8 mouse cellular contexts compared by ENCODE assay signal in the genomic region with DNA sequence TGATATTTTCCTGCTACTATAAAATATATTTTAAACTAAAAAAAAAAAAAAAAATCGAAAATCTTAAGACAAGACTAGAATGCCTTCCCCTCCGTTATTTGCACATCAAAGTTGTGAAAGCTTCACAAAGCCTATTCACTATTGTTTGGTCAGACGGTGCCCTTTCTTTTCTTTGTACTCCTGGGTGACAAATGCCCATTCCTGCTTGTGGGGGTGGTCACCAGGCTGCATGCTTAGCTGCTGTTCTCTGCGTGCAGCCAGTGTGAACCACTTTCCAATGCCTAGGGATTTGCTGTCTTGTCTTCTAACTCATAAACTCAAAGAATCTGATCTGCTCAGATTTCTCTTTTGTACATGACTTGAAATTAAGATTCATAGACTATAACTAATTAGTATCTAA. TPM values are rescaled to one million over a fixed set of nuclear protein-coding genes. Genes with fewer than 3 reads are reported as not detected.
DNase-seq lines count a peak whose midpoint lies in the region; ATAC-seq and TF ChIP-seq lines count a peak whose summit lies in the region.

No protein-coding gene starts in this region.

- H3K36me3 ChIP-seq in forebrain, embryonic 15.5 days, result peaks cover 16% of the 10 kb centered on the region
- H3K36me3 ChIP-seq in midbrain, embryonic 15.5 days (replicated peaks), result peaks cover 5% of the 10 kb centered on the region

- no peaks in the 10 kb centered on the region for H3K27me3 ChIP-seq in forebrain, embryonic 15.5 days
- H3K27me3 ChIP-seq in midbrain, embryonic 15.5 days (replicated peaks), result no peaks in the 10 kb centered on the region

- H3K9me3 ChIP-seq in forebrain, embryonic 15.5 days, result no peaks in the 10 kb centered on the region
- H3K9me3 ChIP-seq in midbrain, embryonic 15.5 days, result no peaks in the 10 kb centered on the region

- H3K9ac ChIP-seq in forebrain, embryonic 15.5 days (replicated peaks), result peak overlapping the region; percentile 72
- peak overlapping the region; percentile 58 for H3K9ac ChIP-seq in midbrain, embryonic 15.5 days

- under 1% methylated on average over 4 of the region's 4 CpGs for WGBS in forebrain, embryonic 15.5 days
- 1% methylated on average over 4 of the region's 4 CpGs for WGBS in midbrain, embryonic 15.5 days

- TF ChIP-seq CTCF in cortical plate, adult 2 months (IDR thresholded peaks at IDR 0.05; ENCODE audit: extremely low read depth, insufficient read depth, low read length), result no peak

- no peak for ATAC-seq in forebrain, embryonic 15.5 days (replicated peaks)
- no peak for ATAC-seq in midbrain, embryonic 15.5 days (replicated peaks)

- DNase-seq in kidney, postnatal 4 days, result peak; percentile 8 to 23
- no peak for DNase-seq in kidney, postnatal 36 days
- DNase-seq in frontal cortex, postnatal 25 days (ENCODE audit: low spot score in 2 of 2), result no peak
- DNase-seq in T-cell, adult 2 months (ENCODE audit: low spot score), result no peak
- DNase-seq in lung, postnatal 36 days, result no peak

- no peak overlapping the region for H3K27ac ChIP-seq in cortical plate, adult 2 months (ENCODE audit: insufficient read depth, low read length)
- H3K27ac ChIP-seq in forebrain, embryonic 15.5 days (replicated peaks), result peak overlapping the region; percentile 98
- peak overlapping the region; percentile 92 for H3K27ac ChIP-seq in midbrain, embryonic 15.5 days

- peaks cover 4% of the 10 kb centered on the region for H3K4me1 ChIP-seq in cortical plate, adult 2 months (ENCODE audit: control insufficient read depth, insufficient read depth, low read length)
- H3K4me1 ChIP-seq in forebrain, embryonic 15.5 days, result peaks cover 42% of the 10 kb centered on the region
- H3K4me1 ChIP-seq in midbrain, embryonic 15.5 days, result peaks cover 20% of the 10 kb centered on the region

- H3K4me3 ChIP-seq in cortical plate, adult 2 months (ENCODE audit: insufficient read depth, low read length), result peak overlapping the region; percentile 72
- peak overlapping the region; percentile 66 for H3K4me3 ChIP-seq in forebrain, embryonic 15.5 days
- peak overlapping the region; percentile 51 for H3K4me3 ChIP-seq in midbrain, embryonic 15.5 days

- TF ChIP-seq POLR2A in cortical plate, adult 2 months (IDR thresholded peaks at IDR 0.05; ENCODE audit: extremely low read depth, insufficient read depth, low read length), result no peak

- peak overlapping the region; percentile 73 for H3K4me2 ChIP-seq in forebrain, embryonic 15.5 days (replicated peaks)
- H3K4me2 ChIP-seq in midbrain, embryonic 15.5 days, result peak overlapping the region; percentile 54

RNA-seq across cellular contexts. Expression of a gene that starts 49.1 kb away (rescaled TPM):
- 126 and 130 TPM in 2 replicates for polyA plus RNA-seq in cortical plate, adult 2 months (2012; rRNA removed)
- 90.9 and 96.7 TPM in 2 replicates for polyA plus RNA-seq in forebrain, embryonic 15.5 days (2015; fragmentation: Nextera tagmentation; extraction: Ambion mirVana)
- 85.5 and 88.9 TPM in 2 replicates for polyA plus RNA-seq in midbrain, embryonic 15.5 days (2015; fragmentation: Nextera tagmentation; extraction: Ambion mirVana)

Comparison
In these comparisons a context has a peak if more than half of its experiments do, and no peak if none do; other contexts are left out.
1. DNase-seq: peak in kidney, postnatal 4 days (2 of 2); none in kidney, postnatal 36 days (0 of 2), frontal cortex, postnatal 25 days (0 of 2), T-cell, adult 2 months (single experiment) and lung, postnatal 36 days (single experiment).
2. Peak in every context shown above with its lines, with median percentiles within 50 percentile points of each other: H3K4me3 ChIP-seq.